Mouse (Mus musculus): ENCODE measurements around the gene Traip. TPM values are rescaled to one million over a fixed set of nuclear protein-coding genes. Genes with fewer than 3 reads are reported as not detected.

Gene Traip
- polyA plus RNA-seq, 1 experiment from 2014 or later: 21.7 TPM

GRCm38 (mm10) chr9:107935790-107936214 is 14.1 kb upstream of the Traip start:
- H3K4me1 ChIP-seq: peaks cover 23% of the 10 kb centered on the region
- no peaks in the 10 kb centered on the region for H3K27me3 ChIP-seq
- H3K4me2 ChIP-seq: peak overlapping the region; percentile 92
- H3K27ac ChIP-seq: no peak overlapping the region
- WGBS: under 1% methylated on average over 40 of the region's 41 CpGs
- peak overlapping the region; percentile 68 for H3K9ac ChIP-seq
- ATAC-seq: peak; percentile 59
- H3K36me3 ChIP-seq (ENCODE audit: poor library complexity, severe bottlenecking): no peaks in the 10 kb centered on the region
- no peaks in the 10 kb centered on the region for H3K9me3 ChIP-seq (replicated peaks)
- H3K4me3 ChIP-seq: peak overlapping the region; percentile 54

GRCm38 (mm10) chr9:107936215-107936822 is 13.6 kb upstream of the Traip start:
- Histone ChIP-seq H3K27ac (no peak overlapping the region), H3K27me3 (no peaks in the 10 kb centered on the region), H3K9me3 (replicated peaks) (no peaks in the 10 kb centered on the region), H3K36me3 (ENCODE audit: poor library complexity, severe bottlenecking) (no peaks in the 10 kb centered on the region), H3K4me3 (peak overlapping the region; percentile 54), H3K4me2 (peak overlapping the region; percentile 92), H3K9ac (peak overlapping the region; percentile 68), H3K4me1 (peaks cover 23% of the 10 kb centered on the region)
- under 1% methylated on average over 29 of the region's 29 CpGs for WGBS
- ATAC-seq: peak; percentile 65

GRCm38 (mm10) chr9:107936831-107937230 is 13.1 kb upstream of the Traip start:
- Histone ChIP-seq H3K4me2 (peak overlapping the region; percentile 92), H3K27me3 (no peaks in the 10 kb centered on the region), H3K27ac (no peak overlapping the region), H3K9me3 (replicated peaks) (no peaks in the 10 kb centered on the region), H3K9ac (peak overlapping the region; percentile 68; the same call in 1 of the 2 replicates), H3K36me3 (ENCODE audit: poor library complexity, severe bottlenecking) (no peaks in the 10 kb centered on the region), H3K4me1 (peaks cover 23% of the 10 kb centered on the region), H3K4me3 (peak overlapping the region; percentile 54)
- peak; percentile 25; the same call in 1 of the 2 replicates for ATAC-seq
- 5% methylated on average over 3 of the region's 3 CpGs for WGBS

GRCm38 (mm10) chr9:107947241-107948194 is 2.4 kb upstream of the Traip start:
- no peak for ATAC-seq
- WGBS: 90% methylated on average over 31 of the region's 31 CpGs
- no peak overlapping the region for H3K27ac ChIP-seq

GRCm38 (mm10) chr9:107949184-107949921 is 583 bp upstream of the Traip start:
- 80% methylated on average over 13 of the region's 13 CpGs for WGBS
- no peak overlapping the region for H3K4me2 ChIP-seq

More at GRCm38 (mm10) chr9:107947241-107948194, 2.4 kb upstream of the Traip start:
- no peak overlapping the region for H3K4me2 ChIP-seq
- H3K9me3 ChIP-seq (replicated peaks): no peaks in the 10 kb centered on the region
- no peak overlapping the region for H3K9ac ChIP-seq
- H3K27me3 ChIP-seq: no peaks in the 10 kb centered on the region
- H3K36me3 ChIP-seq (ENCODE audit: poor library complexity, severe bottlenecking): no peaks in the 10 kb centered on the region
- H3K4me1 ChIP-seq: peaks cover 13% of the 10 kb centered on the region
- no peak overlapping the region for H3K4me3 ChIP-seq

GRCm38 (mm10) chr9:107950460-107951355 is 772 bp downstream of the Traip start:
- peak; percentile 98 for ATAC-seq
- Histone ChIP-seq H3K4me1 (peaks cover 13% of the 10 kb centered on the region), H3K9me3 (replicated peaks) (no peaks in the 10 kb centered on the region), H3K4me2 (peak overlapping the region; percentile 87), H3K27me3 (no peaks in the 10 kb centered on the region), H3K4me3 (peak overlapping the region; percentile 62), H3K9ac (peak overlapping the region; percentile 69), H3K36me3 (ENCODE audit: poor library complexity, severe bottlenecking) (peaks cover under 1% of the 10 kb centered on the region; the same call in 1 of the 2 replicates), H3K27ac (peak overlapping the region; percentile 79)
- 14% methylated on average over 45 of the region's 45 CpGs for WGBS

More at GRCm38 (mm10) chr9:107949184-107949921, 583 bp upstream of the Traip start:
- Histone ChIP-seq H3K9me3 (replicated peaks) (no peaks in the 10 kb centered on the region), H3K27ac (no peak overlapping the region), H3K27me3 (no peaks in the 10 kb centered on the region), H3K36me3 (ENCODE audit: poor library complexity, severe bottlenecking) (no peaks in the 10 kb centered on the region), H3K4me1 (peaks cover 13% of the 10 kb centered on the region), H3K9ac (no peak overlapping the region), H3K4me3 (no peak overlapping the region)
- no peak for ATAC-seq

GRCm38 (mm10) chr9:107955613-107956289 is 5.8 kb downstream of the Traip start:
- H3K4me1 ChIP-seq: peaks cover 13% of the 10 kb centered on the region
- no peak overlapping the region for H3K9ac ChIP-seq
- H3K4me2 ChIP-seq: no peak overlapping the region
- H3K27ac ChIP-seq: no peak overlapping the region
- ATAC-seq: no peak
- H3K36me3 ChIP-seq (ENCODE audit: poor library complexity, severe bottlenecking): peaks cover 43% of the 10 kb centered on the region
- 86% methylated on average over 6 of the region's 6 CpGs for WGBS
- H3K27me3 ChIP-seq: no peaks in the 10 kb centered on the region
- H3K9me3 ChIP-seq (replicated peaks): no peaks in the 10 kb centered on the region
- no peak overlapping the region for H3K4me3 ChIP-seq

- no peaks in the 10 kb centered on the region for H3K9me3 ChIP-seq (replicated peaks)
- no peaks in the 10 kb centered on the region for H3K27me3 ChIP-seq
- no peak overlapping the region for H3K9ac ChIP-seq
- no peak for ATAC-seq
- no peak overlapping the region for H3K27ac ChIP-seq
- WGBS: 28% methylated on average over 6 of the region's 6 CpGs
- H3K4me1 ChIP-seq: peaks cover 12% of the 10 kb centered on the region
- no peak overlapping the region for H3K4me3 ChIP-seq
- peaks cover 55% of the 10 kb centered on the region for H3K36me3 ChIP-seq (ENCODE audit: poor library complexity, severe bottlenecking)
- no peak overlapping the region for H3K4me2 ChIP-seq
Measured at GRCm38 (mm10) chr9:107957141-107957540, 7.2 kb downstream of the Traip start.

- H3K27ac ChIP-seq: no peak overlapping the region
- H3K9me3 ChIP-seq (replicated peaks): no peaks in the 10 kb centered on the region
- peaks cover 80% of the 10 kb centered on the region for H3K36me3 ChIP-seq (ENCODE audit: poor library complexity, severe bottlenecking)
- peaks cover 11% of the 10 kb centered on the region for H3K4me1 ChIP-seq
- H3K9ac ChIP-seq: no peak overlapping the region
- H3K27me3 ChIP-seq: no peaks in the 10 kb centered on the region
- H3K4me2 ChIP-seq: no peak overlapping the region
- no peak overlapping the region for H3K4me3 ChIP-seq
- 79% methylated on average over 6 of the region's 6 CpGs for WGBS
- no peak for ATAC-seq
Measured at GRCm38 (mm10) chr9:107959896-107960295, 10.0 kb downstream of the Traip start.

GRCm38 (mm10) chr9:107960928-107961327 is 11.0 kb downstream of the Traip start:
- H3K4me2 ChIP-seq: peak overlapping the region; percentile 10; the same call in 1 of the 2 replicates
- ATAC-seq: no peak
- H3K27me3 ChIP-seq: no peaks in the 10 kb centered on the region
- 70% methylated on average over 4 of the region's 4 CpGs for WGBS
- H3K9ac ChIP-seq: 0 out of 2 replicates have a peak overlapping the region, but pooled peaks have one; percentile 21
- peaks cover 82% of the 10 kb centered on the region for H3K36me3 ChIP-seq (ENCODE audit: poor library complexity, severe bottlenecking)
- no peak overlapping the region for H3K4me3 ChIP-seq
- no peaks in the 10 kb centered on the region for H3K9me3 ChIP-seq (replicated peaks)
- peak overlapping the region; percentile 66 for H3K27ac ChIP-seq
- peaks cover 11% of the 10 kb centered on the region for H3K4me1 ChIP-seq
